Mouse (Mus musculus) erythroblast, embryonic 14.5 days (primary cell): ENCODE results near the gene Dnm2. TPM values are rescaled to one million over a fixed set of nuclear protein-coding genes. Genes with fewer than 3 reads are reported as not detected.
"Not testable (repeated sequence)": the region's sequence is repeated elsewhere in the genome, so short reads cannot be mapped to it uniquely, and the experiment has no call there.

Experiments
- H3K27me3 ChIP-seq: 2 replicates; pipeline ENCODE4 v1.6.1; 2012; ENCODE audit warnings: inconsistent platforms; ENCODE audit not compliant: control insufficient read depth
- H3K36me3 ChIP-seq: 2 replicates; pipeline ENCODE4 v1.6.1; 2012; ENCODE audit warnings: mild to moderate bottlenecking, inconsistent platforms; ENCODE audit not compliant: control insufficient read depth
- H3K4me1 ChIP-seq: 2 replicates; pipeline ENCODE4 v1.6.1; 2012; ENCODE audit warnings: inconsistent platforms; ENCODE audit not compliant: control insufficient read depth
- H3K4me3 ChIP-seq: replicated peaks from 2 replicates; pipeline ENCODE3; 2012; ENCODE audit warnings: moderate library complexity, mild to moderate bottlenecking, inconsistent platforms
- H3K9me3 ChIP-seq: 2 replicates; pipeline ENCODE4 v1.6.1; 2012; ENCODE audit warnings: low read length, inconsistent platforms, mixed read lengths; ENCODE audit not compliant: control insufficient read depth
- GATA1 ChIP-seq: IDR thresholded peaks from 2 replicates; pipeline ENCODE4 v1.6.1; 2012; ENCODE audit warnings: low read length, inconsistent platforms, mixed read lengths
- TAL1 ChIP-seq: IDR thresholded peaks from 3 replicates; pipeline ENCODE4 v1.6.1; 2012; ENCODE audit warnings: low read length, inconsistent platforms, mixed read lengths
- polyA plus RNA-seq: library from polyadenylated mRNA; stranded (reverse); fragments of >175 nt; gene quantifications from 2 replicates; pipeline ENCODE4 v1.2.3, GENCODE M21; 2012

Dnm2 gene
- polyA plus RNA-seq, 1 experiment = 112 TPM

GRCm38 (mm10) chr9:21507753-21508430 is 83.2 kb downstream of the Dnm2 start:
- Histone ChIP-seq H3K4me3 (no peak overlapping the region), H3K4me1 (peaks cover 32% of the 10 kb centered on the region), H3K9me3 (no peaks in the 10 kb centered on the region), H3K27me3 (no peaks in the 10 kb centered on the region), H3K36me3 (peaks cover 63% of the 10 kb centered on the region)
- no peak for TF ChIP-seq GATA1
- TF ChIP-seq TAL1 = no peak

GRCm38 (mm10) chr9:21508871-21509404 is 84.2 kb downstream of the Dnm2 start:
- peaks cover 3% of the 10 kb centered on the region for H3K9me3 ChIP-seq
- H3K4me1 ChIP-seq = peaks cover 35% of the 10 kb centered on the region
- peak overlapping the region; percentile 75 for H3K4me3 ChIP-seq
- no peaks in the 10 kb centered on the region for H3K27me3 ChIP-seq
- TF ChIP-seq GATA1 = no peak
- TF ChIP-seq TAL1 = no peak
- peaks cover 59% of the 10 kb centered on the region for H3K36me3 ChIP-seq

GRCm38 (mm10) chr9:21509772-21510688 is 85.3 kb downstream of the Dnm2 start, which contains the start of gene Tmed1:
Tmed1 (minus strand) TSS chr9:21510252.
- Histone ChIP-seq H3K4me3 (peak within 1 kb of the TSS; percentile 75), H3K4me1 (peaks cover 40% of the 10 kb centered on the region), H3K36me3 (peaks cover 48% of the 10 kb centered on the region), H3K27me3 (no peaks in the 10 kb centered on the region), H3K9me3 (peaks cover 3% of the 10 kb centered on the region)
- TF ChIP-seq TAL1 = peak; percentile 52; the same call in 2 of the 3 replicates
- no peak for TF ChIP-seq GATA1

- TF ChIP-seq GATA1 = no peak
- no peak; the same call in 2 of the 3 replicates for TF ChIP-seq TAL1
- H3K4me1 ChIP-seq = peaks cover 40% of the 10 kb centered on the region
- peak overlapping the region; percentile 75 for H3K4me3 ChIP-seq
- no peaks in the 10 kb centered on the region for H3K27me3 ChIP-seq
- peaks cover 3% of the 10 kb centered on the region for H3K9me3 ChIP-seq
- H3K36me3 ChIP-seq = peaks cover 42% of the 10 kb centered on the region
These were observed 85.9 kb downstream of the Dnm2 start for GRCm38 (mm10) chr9:21510689-21511015.

- Histone ChIP-seq H3K27me3 (no peaks in the 10 kb centered on the region), H3K4me1 (peaks cover 40% of the 10 kb centered on the region), H3K4me3 (peak overlapping the region; percentile 75), H3K9me3 (peaks cover 3% of the 10 kb centered on the region), H3K36me3 (peaks cover 38% of the 10 kb centered on the region)
- TF ChIP-seq TAL1 (no peak), GATA1 (no peak)
These were observed 86.3 kb downstream of the Dnm2 start for GRCm38 (mm10) chr9:21511052-21511451.

- H3K4me3 ChIP-seq = no peak overlapping the region
- no peak for TF ChIP-seq TAL1
- TF ChIP-seq GATA1 = no peak
- H3K4me1 ChIP-seq = peaks cover 40% of the 10 kb centered on the region
- H3K9me3 ChIP-seq = peaks cover 3% of the 10 kb centered on the region
- peaks cover 14% of the 10 kb centered on the region for H3K36me3 ChIP-seq
- no peaks in the 10 kb centered on the region for H3K27me3 ChIP-seq
These were observed 88.8 kb downstream of the Dnm2 start for GRCm38 (mm10) chr9:21513466-21513865.

- Histone ChIP-seq H3K36me3 (peaks cover 4% of the 10 kb centered on the region; the same call in 1 of the 2 replicates), H3K9me3 (peaks cover 3% of the 10 kb centered on the region), H3K4me1 (peaks cover 8% of the 10 kb centered on the region), H3K27me3 (no peaks in the 10 kb centered on the region), H3K4me3 (no peak overlapping the region)
- TF ChIP-seq TAL1 (no peak), GATA1 (no peak)
These were observed 93.3 kb downstream of the Dnm2 start for GRCm38 (mm10) chr9:21517947-21518495.

GRCm38 (mm10) chr9:21518690-21519089 is 94.0 kb downstream of the Dnm2 start:
- H3K27me3 ChIP-seq, H3K36me3 ChIP-seq, H3K4me3 ChIP-seq, H3K4me1 ChIP-seq, H3K9me3 ChIP-seq: not testable (repeated sequence)
